Mouse (Mus musculus) embryo, embryonic 11.5 days (tissue): ENCODE data around the gene Dnajc16.

Experiments used
- DNase-seq: peaks from one replicate; pipeline ENCODE4 v3.0.0-alpha.2; 2012; ENCODE audit warnings: low read depth, low spot score

The Dnajc16 gene

GRCm38 (mm10) chr4:141790524-141790990 lies at the start of gene Dnajc16:
Gene Dnajc16, minus strand, starts transcription at chr4:141790931.
- DNase-seq, result peak; percentile 98

DNA sequence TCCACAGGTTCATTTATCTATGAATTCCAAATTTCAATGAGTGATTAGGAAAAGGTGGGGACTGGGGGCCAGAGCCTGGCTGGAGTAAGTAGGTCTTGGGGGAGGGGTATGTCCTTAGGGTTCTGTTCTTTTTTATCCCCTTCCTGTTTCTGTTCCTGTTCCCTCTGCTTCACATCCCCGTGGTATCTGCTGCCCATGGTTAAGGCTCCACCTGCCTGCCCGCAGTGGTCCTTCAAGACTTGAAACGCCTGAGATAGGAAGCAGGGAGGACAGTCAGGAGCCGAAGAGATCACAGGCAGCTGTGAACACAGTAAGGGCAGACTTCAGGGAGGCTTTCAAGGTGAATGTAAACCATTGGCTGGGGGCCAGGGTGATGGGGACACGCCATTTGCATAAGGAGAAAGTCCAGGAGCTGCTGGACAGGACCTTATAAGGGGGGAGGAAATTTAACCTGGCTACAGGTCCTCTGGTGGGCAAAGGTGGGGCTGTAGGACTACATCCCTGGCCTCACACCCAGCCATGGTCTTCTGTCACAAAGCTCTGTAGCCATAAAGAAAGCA lies 43.9 kb upstream of the Dnajc16 start:
- DNase-seq, result no peak

GRCm38 (mm10) chr4:141833911-141834310 lies 43.2 kb upstream of the Dnajc16 start:
- no peak for DNase-seq

GRCm38 (mm10) chr4:141831361-141831760 lies 40.6 kb upstream of the Dnajc16 start:
- no peak for DNase-seq

- DNase-seq, result no peak
These were observed 39.6 kb upstream of the Dnajc16 start for GRCm38 (mm10) chr4:141830381-141830780.

DNA sequence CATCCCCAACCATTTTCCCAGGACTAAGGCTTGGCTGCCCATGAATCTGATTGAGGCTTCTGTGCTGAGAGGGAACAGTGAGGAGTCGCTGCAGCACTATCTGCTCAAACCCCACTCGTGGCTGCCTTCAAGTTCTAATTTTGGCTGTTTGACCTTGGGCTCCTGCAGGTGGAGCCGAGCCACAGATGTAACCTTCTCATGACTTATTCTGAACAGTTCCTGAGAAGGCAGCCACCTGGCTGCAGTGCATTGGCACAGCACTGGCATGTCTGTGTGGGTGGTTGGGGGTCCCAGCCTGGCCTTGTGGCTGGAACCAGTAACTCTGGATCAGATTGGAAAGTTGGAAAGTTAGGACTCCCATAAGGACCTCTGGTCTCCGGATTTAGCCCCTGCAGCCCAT lies 37.4 kb upstream of the Dnajc16 start:
- no peak for DNase-seq

- DNase-seq, result no peak
These were observed 36.7 kb upstream of the Dnajc16 start for GRCm38 (mm10) chr4:141827401-141827800.

DNA sequence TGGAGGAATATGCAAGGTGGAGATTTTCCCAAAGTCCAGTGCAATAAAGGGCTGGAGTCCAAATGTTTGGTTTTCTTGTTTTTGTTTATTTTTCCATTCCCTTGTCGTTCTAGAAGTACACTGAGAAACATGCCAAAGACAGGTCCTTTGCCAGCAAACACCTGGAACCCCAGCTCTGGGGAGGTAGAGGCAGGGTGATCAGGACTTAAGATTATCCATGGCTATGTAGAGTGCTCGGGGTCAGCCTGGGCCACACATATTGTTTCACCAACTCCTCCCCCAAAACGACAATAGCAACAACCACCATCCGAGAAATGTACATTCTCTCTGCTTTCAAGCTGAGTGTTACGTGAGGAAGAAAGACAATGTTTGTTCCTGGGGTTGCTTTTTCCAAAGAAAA lies 35.3 kb upstream of the Dnajc16 start, which contains the start of gene Cela2a:
Gene Cela2a, minus strand, starts transcription at position 101 of the 400 bp plus-strand sequence.
- DNase-seq, result no peak

DNA sequence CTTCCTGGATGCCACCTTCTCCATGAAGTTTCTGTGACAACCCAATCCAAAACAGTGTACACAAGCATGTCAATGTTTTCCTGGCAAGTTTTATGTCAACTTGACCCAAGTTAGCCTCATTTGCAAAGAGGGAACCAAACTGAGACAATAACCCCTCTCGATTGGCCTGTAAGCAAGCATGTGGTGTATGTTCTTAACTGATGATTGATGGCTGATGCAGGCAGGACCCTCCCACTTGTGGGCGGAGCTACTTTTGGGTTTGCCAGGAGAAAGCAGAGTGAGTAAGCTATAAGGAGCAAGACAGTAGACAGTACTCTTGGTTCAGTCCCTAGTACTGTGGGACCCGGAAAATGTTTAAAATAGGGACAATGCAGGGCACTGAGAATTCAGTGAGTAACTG lies 32.2 kb upstream of the Dnajc16 start:
- DNase-seq, result peak; percentile 11

GRCm38 (mm10) chr4:141822089-141822488 lies 31.4 kb upstream of the Dnajc16 start:
- DNase-seq, result no peak

DNA sequence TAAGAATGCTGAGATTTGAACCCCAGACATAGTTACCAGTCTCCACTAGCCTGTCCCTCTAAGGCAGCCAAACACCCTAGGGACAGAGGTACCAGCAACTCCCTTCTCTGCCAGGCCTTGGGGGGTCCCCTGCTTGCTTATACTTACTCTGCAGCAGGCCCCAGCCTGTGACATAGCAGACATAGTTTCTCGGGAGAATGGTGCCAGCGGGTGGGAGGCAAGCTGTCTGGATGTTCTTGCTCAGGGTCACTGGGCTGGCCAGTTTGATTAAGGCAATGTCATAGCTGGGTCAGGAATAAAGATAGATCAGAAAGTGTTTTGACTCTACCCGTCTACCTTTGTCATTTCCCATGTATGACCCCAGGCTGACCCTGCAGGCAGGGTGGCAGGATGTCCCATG lies 30.4 kb upstream of the Dnajc16 start:
- no peak for DNase-seq

DNA sequence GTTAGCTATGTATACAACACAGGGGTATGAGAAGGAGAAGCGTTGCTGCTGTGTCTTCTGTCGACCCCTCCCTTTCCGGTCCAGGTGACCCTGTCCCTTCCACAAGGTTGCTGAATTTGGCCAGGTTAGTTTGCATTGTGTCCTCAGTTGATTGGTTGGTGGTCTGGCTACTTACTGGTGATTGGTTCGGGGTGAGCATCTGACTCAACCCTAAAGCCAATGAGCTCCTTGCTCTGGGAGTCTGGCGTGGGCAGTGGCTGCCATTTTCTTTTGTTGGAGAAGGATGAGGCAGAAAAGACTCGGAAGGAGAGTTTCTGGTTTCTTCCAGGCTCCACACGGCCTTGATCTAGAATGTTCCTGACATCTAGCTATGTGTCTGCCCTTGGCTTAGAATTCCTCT lies 28.6 kb upstream of the Dnajc16 start:
- DNase-seq, result no peak

DNA sequence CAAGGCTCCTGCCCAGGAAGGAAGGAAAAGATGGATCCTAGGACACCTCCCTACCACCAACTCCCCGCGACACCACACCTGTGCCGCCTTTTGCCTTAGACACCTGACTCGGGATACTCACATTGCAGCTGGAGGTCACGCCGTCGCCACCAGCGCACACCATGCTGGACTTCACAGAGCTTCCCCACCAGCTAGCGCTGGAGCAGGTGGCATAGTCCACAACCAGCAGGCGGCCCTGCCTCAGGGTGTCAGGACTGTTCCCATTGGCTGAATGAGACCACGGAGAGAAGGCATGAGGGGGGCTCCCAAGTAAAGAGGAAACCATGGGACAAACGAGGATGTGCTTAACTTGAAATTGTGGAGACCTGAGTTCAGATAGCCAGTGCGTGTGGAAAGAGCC lies 28.1 kb upstream of the Dnajc16 start:
- no peak for DNase-seq

- DNase-seq, result no peak
These were observed 27.0 kb upstream of the Dnajc16 start for GRCm38 (mm10) chr4:141817706-141818105.

DNA sequence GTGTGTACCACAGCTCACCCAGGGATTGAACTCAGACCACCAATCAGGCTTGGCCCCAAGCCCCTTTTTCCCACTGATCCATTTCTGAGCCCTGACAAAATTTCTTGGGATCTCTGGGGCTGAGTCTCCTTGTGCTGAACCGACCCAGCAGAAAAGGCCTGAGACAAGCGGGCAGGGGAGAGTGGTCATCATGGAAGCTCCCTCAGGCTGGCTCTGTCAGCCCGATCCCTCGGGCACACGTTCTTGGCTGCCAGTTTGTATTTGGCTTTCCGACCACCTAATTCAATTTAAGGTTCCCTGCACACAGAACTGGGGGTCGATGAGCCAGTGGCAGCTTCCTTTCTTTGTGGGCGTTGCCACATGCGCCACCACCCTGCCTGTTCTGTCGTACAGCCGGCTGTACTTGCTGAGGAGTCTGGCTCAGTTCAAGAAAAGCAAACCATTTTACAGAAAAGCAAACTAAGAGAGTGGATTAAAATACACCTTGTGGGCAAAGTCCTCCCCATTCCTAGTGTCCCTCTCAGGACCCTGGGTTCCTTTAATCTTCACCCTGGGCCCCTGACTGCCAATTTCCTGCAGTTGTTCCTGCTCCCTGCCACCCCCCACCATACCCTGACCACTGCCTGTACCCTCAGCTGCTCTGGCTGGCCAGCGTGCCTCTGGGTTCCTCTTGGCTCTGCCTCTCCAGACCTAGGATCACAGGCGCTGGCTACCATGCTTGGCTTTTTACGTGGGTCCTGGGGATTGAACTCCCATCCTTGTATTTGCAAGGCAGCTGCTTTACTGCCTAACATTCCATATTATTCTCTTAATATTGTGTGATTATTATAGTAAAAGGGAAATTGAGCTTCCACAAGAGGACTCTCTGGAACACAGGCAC lies 26.3 kb upstream of the Dnajc16 start:
- no peak for DNase-seq

DNA sequence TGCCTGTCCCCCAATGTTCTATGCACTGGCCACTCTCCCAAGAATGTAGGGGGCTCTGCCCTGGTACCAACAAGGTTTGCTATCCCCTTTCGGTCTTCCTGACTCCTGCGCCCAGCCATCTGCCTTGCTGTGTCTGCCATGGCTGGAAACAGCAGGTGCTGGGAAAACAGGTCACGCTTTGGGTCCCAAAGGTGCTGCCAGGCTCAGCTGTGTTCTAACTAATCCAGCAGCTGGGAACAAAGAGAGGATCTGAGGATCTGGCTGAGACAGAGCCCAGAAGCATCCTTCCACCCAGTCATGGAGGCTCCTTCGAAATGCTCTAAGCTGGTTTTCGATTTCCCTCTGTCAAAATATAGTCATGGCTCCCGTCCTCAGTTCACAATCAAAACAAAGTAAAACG lies 25.5 kb upstream of the Dnajc16 start:
- DNase-seq, result no peak

GRCm38 (mm10) chr4:141811375-141811774 lies 20.6 kb upstream of the Dnajc16 start:
- DNase-seq, result no peak

GRCm38 (mm10) chr4:141810975-141811374 lies 20.2 kb upstream of the Dnajc16 start:
- DNase-seq, result no peak

DNA sequence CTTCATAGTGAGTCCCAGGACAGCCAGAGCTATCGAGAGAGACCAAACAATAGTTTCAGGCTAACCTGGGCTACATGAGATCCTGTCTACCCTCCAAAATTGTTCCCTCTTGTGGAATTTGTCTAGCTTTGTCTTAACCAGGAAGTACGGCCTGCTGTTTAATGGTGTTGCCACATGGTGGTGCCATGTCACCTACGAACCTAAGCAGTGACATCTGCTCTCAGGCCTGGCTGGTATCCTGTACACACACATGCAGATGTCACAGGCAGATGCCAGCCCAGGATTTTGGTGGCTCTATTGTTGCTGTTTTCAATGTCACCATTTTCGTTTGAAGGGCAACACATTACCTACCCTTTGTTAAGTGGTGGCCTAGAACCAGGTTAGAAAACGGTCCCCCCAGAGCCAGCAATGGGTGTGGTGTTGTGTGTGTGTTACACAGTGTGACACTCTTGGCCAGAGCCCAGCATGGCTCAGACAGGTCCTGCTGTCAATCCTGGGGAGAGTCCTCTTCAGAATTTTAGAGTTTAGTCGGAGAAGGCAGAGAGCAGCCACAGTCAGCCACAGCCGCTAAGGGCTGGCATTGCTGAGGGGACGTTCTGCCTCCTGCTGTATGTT lies 19.2 kb upstream of the Dnajc16 start:
- no peak for DNase-seq

DNA sequence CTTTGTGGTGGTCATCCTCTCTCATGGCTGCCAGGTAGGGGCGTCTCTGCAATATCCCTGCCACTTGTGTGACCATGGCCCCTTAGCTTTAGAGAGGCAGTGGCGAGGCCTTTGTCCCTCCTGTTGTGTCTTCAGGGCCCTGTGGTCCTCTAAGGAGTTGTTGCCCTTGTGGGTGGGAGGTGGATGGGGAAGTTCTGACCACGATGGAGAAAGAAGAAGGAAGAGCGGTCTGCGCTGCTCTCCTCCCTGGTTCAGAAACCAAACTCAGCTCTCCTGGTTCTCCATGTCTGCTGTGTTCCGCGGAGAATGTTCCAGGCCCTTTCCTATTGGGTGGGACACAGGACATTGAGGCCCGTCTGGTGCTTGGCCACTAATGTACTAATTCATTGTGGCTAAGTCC lies 15.2 kb upstream of the Dnajc16 start:
- no peak for DNase-seq

DNA sequence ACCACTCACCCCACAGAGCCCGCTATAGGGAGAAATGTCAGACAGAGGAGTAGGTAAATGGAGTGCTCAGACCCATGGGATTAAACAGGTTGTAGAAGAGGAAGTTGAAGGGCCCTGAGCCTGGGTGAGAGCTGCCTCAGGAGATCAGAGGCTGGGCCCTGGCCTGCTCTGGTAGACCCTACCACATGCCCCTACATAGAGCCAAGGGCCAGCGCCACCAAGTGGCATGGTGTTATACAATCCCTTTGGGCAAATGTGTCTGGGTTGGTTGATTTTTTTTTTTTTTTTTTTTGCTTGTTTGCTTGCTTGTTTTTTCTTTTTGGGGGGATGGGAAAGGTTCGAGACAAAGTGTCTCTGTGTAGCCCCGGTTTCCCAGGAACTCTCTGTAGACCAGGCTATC lies 13.4 kb upstream of the Dnajc16 start:
- no peak for DNase-seq

DNA sequence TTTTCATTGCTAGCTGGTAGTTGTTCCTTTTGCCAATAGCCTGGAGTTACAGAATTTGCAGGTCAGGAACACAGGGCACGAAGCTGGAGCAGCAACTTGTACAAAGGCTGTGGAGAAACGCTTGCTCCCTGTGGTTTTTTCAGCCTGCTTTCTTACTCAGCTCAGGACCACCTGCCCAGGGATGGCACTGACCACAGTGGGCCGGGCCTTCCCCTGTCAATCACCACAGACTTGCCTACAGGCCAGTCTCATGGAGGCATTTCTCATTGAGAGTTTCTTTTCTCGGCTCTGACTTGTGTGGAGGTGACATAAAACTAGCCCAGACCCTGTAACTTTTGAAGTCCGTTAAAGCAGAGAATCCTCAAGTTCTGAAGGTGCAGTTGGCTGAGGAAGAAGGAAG lies 6.8 kb upstream of the Dnajc16 start:
- no peak for DNase-seq

- DNase-seq, result no peak
These were observed 6.2 kb upstream of the Dnajc16 start for GRCm38 (mm10) chr4:141796954-141797353.
